ENCODE assay signal across 9 mouse cellular contexts in the genomic region with DNA sequence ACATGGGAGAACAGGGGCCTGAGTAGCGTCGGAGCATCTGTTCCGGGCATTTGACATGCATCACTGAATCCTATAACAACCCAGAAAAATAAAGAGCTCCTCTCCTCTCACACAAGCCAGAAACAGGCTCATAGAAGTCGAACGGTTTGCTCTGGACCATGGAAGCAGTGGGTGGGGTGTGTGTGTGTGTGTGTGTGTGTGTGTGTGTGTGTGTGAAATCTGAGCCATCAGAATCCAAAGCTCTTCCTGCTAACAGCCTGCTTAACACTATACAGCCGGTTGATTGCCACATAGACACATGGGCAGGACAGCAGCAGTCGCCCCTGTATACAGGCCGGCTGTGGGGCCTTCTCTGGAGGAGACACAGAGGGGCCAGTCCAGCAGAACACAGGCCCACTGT.
DNase-seq lines count a peak whose midpoint lies in the region; ATAC-seq and TF ChIP-seq lines count a peak whose summit lies in the region.
"Had no signal": no experiment of that assay in that cellular context is flagged by ENCODE, and none has a peak within 500 bp of the region (broad histone marks: within the 10 kb centered on the region; RNA-seq: fewer than 3 reads in every experiment).

No protein-coding gene starts in this region.

- 19% methylated on average over 8 of the region's 8 CpGs for WGBS in forebrain, embryonic 13.5 days
- WGBS in midbrain, embryonic 10.5 days, result 61% methylated on average over 8 of the region's 8 CpGs
- WGBS in stomach, postnatal 0 days, result 52% methylated on average over 8 of the region's 8 CpGs

- H3K4me2 ChIP-seq in forebrain, embryonic 13.5 days, result no peak overlapping the region
- no peak overlapping the region for H3K4me2 ChIP-seq in stomach, postnatal 0 days (replicated peaks; ENCODE audit: low read depth)

- H3K27ac ChIP-seq in forebrain, embryonic 13.5 days, result peak overlapping the region; percentile 78
- peak overlapping the region; percentile 72 for H3K27ac ChIP-seq in midbrain, embryonic 10.5 days (replicated peaks)
- peak overlapping the region; percentile 45; the same call in 1 of the 2 replicates for H3K27ac ChIP-seq in stomach, postnatal 0 days (replicated peaks)

- intact Hi-C loops in left cerebral cortex, postnatal 4 days (cut with DNase I), result no loop called here
- intact Hi-C loops in left cerebral cortex, postnatal 14 days (cut with DNase I), result no loop called here

- H3K36me3 ChIP-seq in forebrain, embryonic 13.5 days (ENCODE audit: poor library complexity, severe bottlenecking), result no peaks in the 10 kb centered on the region
- no peaks in the 10 kb centered on the region for H3K36me3 ChIP-seq in midbrain, embryonic 10.5 days
- H3K36me3 ChIP-seq in stomach, postnatal 0 days (ENCODE audit: control insufficient read depth, insufficient read depth, low read length), result no peaks in the 10 kb centered on the region

- no peak for TF ChIP-seq CTCF in stomach, postnatal 0 days (IDR thresholded peaks at IDR 0.05; ENCODE audit: low read depth)

- H3K27me3 ChIP-seq in forebrain, embryonic 13.5 days, result no peaks in the 10 kb centered on the region
- no peaks in the 10 kb centered on the region for H3K27me3 ChIP-seq in midbrain, embryonic 10.5 days (ENCODE audit: low read depth, poor library complexity, severe bottlenecking)
- no peaks in the 10 kb centered on the region for H3K27me3 ChIP-seq in stomach, postnatal 0 days (ENCODE audit: control insufficient read depth, insufficient read depth, low read length)

- H3K9me3 ChIP-seq in forebrain, embryonic 13.5 days (replicated peaks), result 0 out of 2 replicates have a peak, but pooled peaks cover 2% of the 10 kb centered on the region
- H3K9me3 ChIP-seq in midbrain, embryonic 10.5 days (replicated peaks), result no peaks in the 10 kb centered on the region
- H3K9me3 ChIP-seq in stomach, postnatal 0 days (ENCODE audit: control insufficient read depth, low read length), result no peaks in the 10 kb centered on the region

- H3K4me1 ChIP-seq in forebrain, embryonic 13.5 days, result peaks cover 16% of the 10 kb centered on the region
- peaks cover 12% of the 10 kb centered on the region for H3K4me1 ChIP-seq in midbrain, embryonic 10.5 days
- no peaks in the 10 kb centered on the region for H3K4me1 ChIP-seq in stomach, postnatal 0 days (replicated peaks; ENCODE audit: control insufficient read depth, insufficient read depth)

- TF ChIP-seq EP300 in stomach, postnatal 0 days (optimal IDR thresholded peaks at IDR 0.05), result no peak

- peak; percentile 66; the same call in 1 of the 2 replicates for ATAC-seq in forebrain, embryonic 13.5 days
- ATAC-seq in stomach, postnatal 0 days (ENCODE audit: low FRiP score, low TSS enrichment), result peak; percentile 56; the same call in 1 of the 2 replicates
- no peak for ATAC-seq in inflammation-experienced regulatory T-cells, adult 6 months

- peak; percentile 34 for DNase-seq in left cerebral cortex, postnatal 4 days
- DNase-seq in left cerebral cortex, postnatal 14 days (ENCODE audit: low spot score in 2 of 2), result no peak
- DNase-seq in midbrain, embryonic 10.5 days (ENCODE audit: low spot score), result peak; percentile 31
- DNase-seq in stomach, postnatal 0 days (ENCODE audit: low spot score), result no peak
- DNase-seq in ovary, adult 18-20 months (ENCODE audit: low spot score), result no peak
- DNase-seq in layer of hippocampus, adult 18-20 months (ENCODE audit: low spot score in 2 of 2), result no peak
- DNase-seq: heart, adult 11 months had no signal

- H3K4me3 ChIP-seq in forebrain, embryonic 13.5 days, result no peak overlapping the region
- H3K4me3 ChIP-seq in midbrain, embryonic 10.5 days, result no peak overlapping the region
- no peak overlapping the region for H3K4me3 ChIP-seq in stomach, postnatal 0 days (ENCODE audit: low read depth, low read length)

- no peak overlapping the region for H3K9ac ChIP-seq in forebrain, embryonic 13.5 days
- no peak overlapping the region for H3K9ac ChIP-seq in stomach, postnatal 0 days (ENCODE audit: low read length)

Comparison
In these comparisons a context has a peak if more than half of its experiments do, and no peak if none do; other contexts are left out.
1. DNase-seq: peak in left cerebral cortex, postnatal 4 days (single experiment) and midbrain, embryonic 10.5 days (single experiment); none in left cerebral cortex, postnatal 14 days (0 of 2), stomach, postnatal 0 days (single experiment), ovary, adult 18-20 months (single experiment) and layer of hippocampus, adult 18-20 months (0 of 2).
2. Peak in every context shown above with its lines, with median percentiles within 50 percentile points of each other: H3K27ac ChIP-seq.